Mouse (Mus musculus) skeletal muscle tissue, adult 2 months (tissue): ENCODE data around the gene Pus7.
"Not testable (repeated sequence)": the region's sequence is repeated elsewhere in the genome, so short reads cannot be mapped to it uniquely, and the experiment has no call there.

Experiments used
- DNase-seq: peaks from one replicate; pipeline ENCODE4 v3.0.0-alpha.2; 2012; ENCODE audit warnings: low read depth, low spot score

Gene Pus7

GRCm38 (mm10) chr5:23756368-23756767 lies 27.1 kb downstream of the Pus7 start:
- no peak for DNase-seq

GRCm38 (mm10) chr5:23755591-23755990 lies 27.9 kb downstream of the Pus7 start:
- DNase-seq: no peak

- DNase-seq: no peak
These were observed 33.6 kb downstream of the Pus7 start for GRCm38 (mm10) chr5:23749882-23750281.

- DNase-seq: no peak
These were observed 40.2 kb downstream of the Pus7 start for GRCm38 (mm10) chr5:23743261-23743660.

- DNase-seq: no peak
These were observed 46.4 kb downstream of the Pus7 start for GRCm38 (mm10) chr5:23737111-23737510.

- DNase-seq: peak; percentile 7
These were observed 47.1 kb downstream of the Pus7 start for GRCm38 (mm10) chr5:23736366-23736765.

GRCm38 (mm10) chr5:23721956-23722355 lies 61.6 kb downstream of the Pus7 start:
- no peak for DNase-seq

- no peak for DNase-seq
These were observed 64.6 kb downstream of the Pus7 start for GRCm38 (mm10) chr5:23718881-23719328.

GRCm38 (mm10) chr5:23718182-23718534 lies 65.4 kb downstream of the Pus7 start:
- DNase-seq: no peak

GRCm38 (mm10) chr5:23717469-23718181 lies 65.9 kb downstream of the Pus7 start:
- no peak for DNase-seq

GRCm38 (mm10) chr5:23713401-23714335 lies 69.8 kb downstream of the Pus7 start:
- no peak for DNase-seq

GRCm38 (mm10) chr5:23712130-23713001 lies 71.1 kb downstream of the Pus7 start:
- DNase-seq: peak; percentile 48

GRCm38 (mm10) chr5:23711671-23712129 lies 71.8 kb downstream of the Pus7 start:
- DNase-seq: not testable (repeated sequence)

GRCm38 (mm10) chr5:23711244-23711643 lies 72.3 kb downstream of the Pus7 start:
- no peak for DNase-seq

GRCm38 (mm10) chr5:23709661-23710060 lies 73.8 kb downstream of the Pus7 start:
- DNase-seq: no peak

- not testable (repeated sequence) for DNase-seq
These were observed 76.6 kb downstream of the Pus7 start for GRCm38 (mm10) chr5:23706601-23707597.

GRCm38 (mm10) chr5:23697457-23697856 lies 86.1 kb downstream of the Pus7 start:
- DNase-seq: no peak
